Mouse (Mus musculus) heart, postnatal 36 days (tissue): ENCODE data around the gene Gm11214. TPM values are rescaled to one million over a fixed set of nuclear protein-coding genes. Genes with fewer than 3 reads are reported as not detected.

Source experiments
- DNase-seq, 2 experiments: peaks; one replicate each; pipeline ENCODE4 v3.0.0; 2021 to 2022
- intact Hi-C: fragments of 180-260 bp; cut with DNase I; formaldehyde crosslinking; loops from one replicate; pipeline ENCODE4 v1.15.1; 2025
- total RNA-seq, 2 experiments: library from RNA; stranded (reverse); gene quantifications; 2 replicates each; pipeline ENCODE4 v1.2.3; 2021

The Gm11214 gene
- total RNA-seq, 2 experiments from 2014 or later, result not detected

- intact Hi-C loops, result no loop called here
- DNase-seq, result no peak
Measured at GRCm38 (mm10) chr4:63665738-63666137, 2.6 kb upstream of the Gm11214 start.

DNA sequence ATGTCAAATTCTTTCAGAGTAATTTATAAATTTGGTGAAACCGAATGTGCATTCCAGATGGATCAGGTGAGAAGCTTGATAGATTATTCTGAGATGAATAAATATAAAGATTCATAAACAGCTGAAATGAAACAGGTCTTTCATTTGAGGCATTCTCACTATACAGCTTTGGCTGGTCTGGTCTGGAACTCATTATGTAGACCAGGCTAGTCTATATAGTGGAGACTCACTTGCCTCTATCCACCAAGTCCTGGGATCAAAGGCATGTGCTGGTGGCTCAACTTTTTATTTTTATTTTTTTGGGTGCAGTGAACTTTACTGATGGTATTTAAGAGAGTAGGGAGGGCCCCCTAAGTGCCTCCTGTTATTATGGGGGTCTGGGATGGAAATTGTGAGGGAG lies 1.3 kb downstream of the Gm11214 start:
- no peak for DNase-seq
- intact Hi-C loops, result no loop called here

GRCm38 (mm10) chr4:63661426-63661825 lies 1.8 kb downstream of the Gm11214 start:
- intact Hi-C loops, result no loop called here
- DNase-seq, result no peak

GRCm38 (mm10) chr4:63659775-63660174 lies 3.4 kb downstream of the Gm11214 start:
- DNase-seq, result no peak
- intact Hi-C loops, result no loop called here

GRCm38 (mm10) chr4:63659086-63659485 lies 4.1 kb downstream of the Gm11214 start:
- no peak for DNase-seq
- intact Hi-C loops, result no loop called here

- DNase-seq, result no peak
- intact Hi-C loops, result loop anchor here (2.0 kb wide), 1 partner anchor 14 kb away; no protein-coding TSS in a partner anchor
Measured at GRCm38 (mm10) chr4:63654381-63654780, 8.8 kb downstream of the Gm11214 start.

- DNase-seq, result no peak
- intact Hi-C loops, result no loop called here
Measured at GRCm38 (mm10) chr4:63643956-63644726, 19.0 kb downstream of the Gm11214 start.

- intact Hi-C loops, result loop anchor here (2.0 kb wide), 1 partner anchor 15 kb away; no protein-coding TSS in a partner anchor
- no peak for DNase-seq
Measured at GRCm38 (mm10) chr4:63639842-63640241, 23.3 kb downstream of the Gm11214 start.

DNA sequence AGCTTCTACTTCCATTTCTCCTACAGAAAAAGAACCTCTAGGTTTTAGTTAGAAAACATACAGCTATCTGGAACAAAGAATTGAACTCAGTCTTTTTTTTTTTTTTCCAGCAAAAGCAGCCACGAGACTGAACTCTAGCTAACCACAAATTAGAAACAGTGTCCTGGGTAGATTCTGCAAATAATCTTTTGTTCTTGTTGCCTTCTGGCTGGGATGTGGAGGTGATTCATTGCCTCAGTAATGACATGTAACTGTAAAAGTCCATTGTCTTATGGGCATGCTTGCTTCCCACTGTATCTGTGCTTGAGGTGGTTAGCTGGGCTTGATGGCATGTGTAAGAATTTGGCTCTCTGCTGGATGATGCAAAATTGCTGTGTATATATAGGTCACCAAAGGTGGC lies 24.6 kb downstream of the Gm11214 start:
- intact Hi-C loops, result no loop called here
- no peak for DNase-seq

- intact Hi-C loops, result no loop called here
Measured at GRCm38 (mm10) chr4:63633181-63633580, 30.0 kb downstream of the Gm11214 start.

GRCm38 (mm10) chr4:63627111-63627510 lies 36.1 kb downstream of the Gm11214 start:
- DNase-seq, result no peak
- intact Hi-C loops, result no loop called here

More at GRCm38 (mm10) chr4:63633181-63633580, 30.0 kb downstream of the Gm11214 start:
- DNase-seq, result no peak

DNA sequence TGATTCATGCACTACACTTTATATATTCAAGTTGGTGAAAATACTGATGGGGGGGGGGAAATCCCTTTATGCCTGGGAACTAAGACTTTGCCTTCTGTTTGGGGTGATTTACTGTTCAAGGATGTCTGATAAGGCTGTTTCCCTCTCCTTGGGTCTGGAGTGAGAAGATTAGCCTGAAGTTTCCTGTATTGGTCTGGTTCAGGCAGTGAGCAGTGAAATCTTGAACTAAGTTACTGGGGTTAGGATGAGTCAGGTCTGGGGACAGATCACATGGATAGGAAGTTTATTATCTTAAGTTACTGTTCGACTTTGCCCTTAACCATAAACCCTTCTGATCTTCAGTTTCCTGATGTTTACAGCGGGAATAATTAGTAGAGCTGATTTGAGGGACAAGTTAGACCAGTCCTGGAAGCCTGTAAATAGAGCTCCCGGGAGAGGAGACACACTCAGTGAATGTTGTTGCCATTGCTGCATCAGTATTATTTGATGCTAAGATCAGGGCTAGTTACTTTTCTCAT lies 37.6 kb downstream of the Gm11214 start:
- intact Hi-C loops, result no loop called here

DNA sequence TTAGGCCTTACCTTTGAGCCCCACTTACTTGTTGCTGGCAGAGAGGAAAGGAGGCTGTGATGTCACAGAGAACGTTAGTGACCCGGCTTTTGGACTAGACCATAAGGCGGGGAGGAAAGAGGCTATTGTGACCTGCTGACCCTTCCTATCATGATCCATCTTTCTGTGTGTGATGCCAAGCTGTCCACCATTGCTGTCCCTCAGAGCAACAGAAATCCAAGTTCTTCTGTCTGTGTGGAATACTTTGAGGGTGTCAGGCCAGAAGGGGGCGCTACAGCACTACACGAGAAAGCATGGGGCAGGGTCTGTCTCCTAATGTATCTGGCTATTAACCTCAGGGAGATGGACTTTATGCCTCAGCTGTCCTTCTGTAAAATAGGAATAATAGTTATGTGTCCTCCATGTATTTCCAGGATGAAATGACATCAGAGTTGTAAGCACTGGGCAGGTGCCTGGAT lies 40.8 kb downstream of the Gm11214 start, which contains the start of gene Tex48:
Tex48 (minus strand) TSS at position 51 of the 458 bp plus-strand sequence.
- DNase-seq, result peak in 1 of 2 experiments; percentile 33
- intact Hi-C loops, result loop anchor here (5.0 kb wide), 1 partner anchor 325 kb away; no protein-coding TSS in a partner anchor

More for the DNA sequence above, 37.6 kb downstream of the Gm11214 start:
- no peak for DNase-seq

- no peak for DNase-seq
- intact Hi-C loops, result loop anchor here (5.0 kb wide), 1 partner anchor 325 kb away; no protein-coding TSS in a partner anchor
Measured at GRCm38 (mm10) chr4:63621861-63622260, 41.3 kb downstream of the Gm11214 start.

Other genes with a start within 250 kb of the Gm11214 start
- gene Whrn, start 167.4 kb downstream of the Gm11214 start, total RNA-seq, result 10 to 100 TPM; 26.3 to 33.2 TPM
- gene Atp6v1g1, start 118.6 kb downstream of the Gm11214 start, total RNA-seq, result 100 to 1,000 TPM; 150 to 161 TPM
- 10 to 100 TPM in 1 of 2 experiments, 1 to 10 TPM in 1; 8.4 to 12.2 TPM for gene Tmem268, start 104.6 kb downstream of the Gm11214 start, total RNA-seq
- not detected for gene Gm11213, start 58.1 kb downstream of the Gm11214 start, total RNA-seq
- not detected for gene Tex48, start 41.0 kb downstream of the Gm11214 start, total RNA-seq
- gene Tnfsf15, start 81.7 kb upstream of the Gm11214 start, total RNA-seq, result not detected
- not detected for gene Tnfsf8, start 198.0 kb upstream of the Gm11214 start, total RNA-seq